In genomic region chr3:145941971-145942370, GRCm38 (mm10) we compare ENCODE assay signal across 8 mouse cellular contexts. TPM values are rescaled to one million over a fixed set of nuclear protein-coding genes. Genes with fewer than 3 reads are reported as not detected.
DNase-seq lines count a peak whose midpoint lies in the region; ATAC-seq and TF ChIP-seq lines count a peak whose summit lies in the region.

No protein-coding gene starts in this region.

- TF ChIP-seq POLR2A in heart, adult 2 months (IDR thresholded peaks at IDR 0.05; ENCODE audit: insufficient read depth, low read depth, low read length) = no peak
- no peak for TF ChIP-seq POLR2A in small intestine, adult 2 months (IDR thresholded peaks at IDR 0.05; ENCODE audit: low read depth, low read length)

- H3K9me3 ChIP-seq in heart, embryonic 11.5 days (replicated peaks; ENCODE audit: control insufficient read depth, low read length) = no peaks in the 10 kb centered on the region
- H3K9me3 ChIP-seq in lung, embryonic 14.5 days (ENCODE audit: low read depth, low read length) = no peaks in the 10 kb centered on the region

- WGBS in heart, adult 2 months = 5% methylated on average over 3 of the region's 3 CpGs
- 6% methylated on average over 3 of the region's 3 CpGs for WGBS in heart, embryonic 11.5 days (ENCODE audit: insufficient replicate concordance)
- 11% methylated on average over 3 of the region's 3 CpGs for WGBS in lung, embryonic 14.5 days
- WGBS in small intestine, adult 2 months = under 1% methylated on average over 3 of the region's 3 CpGs

- peaks cover 12% of the 10 kb centered on the region for H3K4me1 ChIP-seq in heart, adult 2 months (ENCODE audit: control insufficient read depth, insufficient read depth, low read length)
- H3K4me1 ChIP-seq in heart, embryonic 11.5 days (ENCODE audit: control insufficient read depth, insufficient read depth, low read length) = peaks cover 16% of the 10 kb centered on the region
- H3K4me1 ChIP-seq in lung, embryonic 14.5 days (ENCODE audit: insufficient read depth) = peaks cover 11% of the 10 kb centered on the region; the same call in 1 of the 2 replicates
- H3K4me1 ChIP-seq in small intestine, adult 2 months (ENCODE audit: control insufficient read depth, insufficient read depth, insufficient read length, low read length) = peaks cover 8% of the 10 kb centered on the region; the same call in 1 of the 2 replicates

- H3K4me3 ChIP-seq in heart, adult 2 months = no peak overlapping the region
- no peak overlapping the region for H3K4me3 ChIP-seq in heart, embryonic 11.5 days (ENCODE audit: low read depth, low read length)
- no peak overlapping the region for H3K4me3 ChIP-seq in lung, embryonic 14.5 days (ENCODE audit: low read depth, low read length)
- H3K4me3 ChIP-seq in small intestine, adult 2 months (ENCODE audit: low read depth, low read length) = no peak overlapping the region

- H3K4me2 ChIP-seq in heart, embryonic 11.5 days = no peak overlapping the region
- no peak overlapping the region for H3K4me2 ChIP-seq in lung, embryonic 14.5 days

- DNase-seq in heart, adult 2 months = peak; percentile 65 to 70
- peak; percentile 70 to 78 for DNase-seq in CD8-positive naive resting alpha-beta T cell, adult 2 months (ENCODE audit: low read depth in 2 of 2, low spot score in 2 of 2)
- peak; percentile 65 for DNase-seq in c-Kit-negative CD71-positive TER-119-positive erythroid progenitor cells, embryonic 14.5 days (ENCODE audit: low read depth, low spot score)
- peak; percentile 41 to 45 for DNase-seq in frontal cortex, postnatal 25 days (ENCODE audit: low spot score in 2 of 2)
- peak; percentile 72 for DNase-seq in layer of hippocampus, adult 11-12 months (ENCODE audit: low spot score)
- peak; percentile 88 for DNase-seq in lung, embryonic 14.5 days

- no peak overlapping the region for H3K9ac ChIP-seq in heart, adult 2 months (ENCODE audit: low read depth, low read length)
- H3K9ac ChIP-seq in heart, embryonic 11.5 days (ENCODE audit: low read depth, low read length) = no peak overlapping the region
- no peak overlapping the region for H3K9ac ChIP-seq in lung, embryonic 14.5 days

- TF ChIP-seq CTCF in heart, adult 2 months (IDR thresholded peaks at IDR 0.05) = peak; percentile 99
- peak; percentile 95 for TF ChIP-seq CTCF in lung, embryonic 14.5 days (IDR thresholded peaks at IDR 0.05; ENCODE audit: low read depth)
- peak; percentile 55; the same call in 1 of the 2 replicates for TF ChIP-seq CTCF in small intestine, adult 2 months (IDR thresholded peaks at IDR 0.05; ENCODE audit: extremely low read depth, insufficient read length, insufficient replicate concordance, low read depth, low read length)

- H3K27ac ChIP-seq in heart, adult 2 months = no peak overlapping the region
- no peak overlapping the region for H3K27ac ChIP-seq in heart, embryonic 11.5 days (ENCODE audit: low read depth, low read length)
- H3K27ac ChIP-seq in lung, embryonic 14.5 days (ENCODE audit: low read depth) = no peak overlapping the region
- H3K27ac ChIP-seq in small intestine, adult 2 months (ENCODE audit: insufficient read depth, low read depth, low read length) = no peak overlapping the region

- peaks cover 19% of the 10 kb centered on the region for H3K36me3 ChIP-seq in heart, adult 2 months (ENCODE audit: control insufficient read depth, insufficient read depth, low read length)
- peaks cover 9% of the 10 kb centered on the region; the same call in 1 of the 2 replicates for H3K36me3 ChIP-seq in heart, embryonic 11.5 days (ENCODE audit: control insufficient read depth, insufficient read depth, low read length)
- peaks cover 39% of the 10 kb centered on the region for H3K36me3 ChIP-seq in lung, embryonic 14.5 days (ENCODE audit: insufficient read depth)
- peaks cover 35% of the 10 kb centered on the region for H3K36me3 ChIP-seq in small intestine, adult 2 months (ENCODE audit: control insufficient read depth, insufficient read depth, low read length)

- ATAC-seq in heart, embryonic 11.5 days (replicated peaks; ENCODE audit: insufficient number of reproducible peaks, low FRiP score, low TSS enrichment) = no peak
- ATAC-seq in lung, embryonic 14.5 days (ENCODE audit: insufficient read depth) = no peak

- peaks cover 5% of the 10 kb centered on the region for H3K79me2 ChIP-seq in heart, adult 2 months (replicated peaks; ENCODE audit: control insufficient read depth, insufficient read depth, low read length)

- no peak for TF ChIP-seq EP300 in heart, adult 2 months (IDR thresholded peaks at IDR 0.05; ENCODE audit: insufficient read depth, low read depth, low read length)

- intact Hi-C loops in heart, adult 2 months (cut with DNase I) = loop anchor here (2.0 kb wide), 1 partner anchor 235 kb away; no protein-coding TSS in a partner anchor

- no peaks in the 10 kb centered on the region for H3K27me3 ChIP-seq in heart, adult 2 months (ENCODE audit: control insufficient read depth, insufficient read depth, low read length)
- H3K27me3 ChIP-seq in heart, embryonic 11.5 days (ENCODE audit: control insufficient read depth, insufficient read depth, low read length) = no peaks in the 10 kb centered on the region
- no peaks in the 10 kb centered on the region for H3K27me3 ChIP-seq in lung, embryonic 14.5 days (ENCODE audit: insufficient read depth, low read length)
- no peaks in the 10 kb centered on the region for H3K27me3 ChIP-seq in small intestine, adult 2 months (ENCODE audit: control insufficient read depth, insufficient read depth, low read length)

RNA-seq across cellular contexts. Expression of gene 2410004B18Rik, which starts 4.2 kb away (rescaled TPM):
- 10 to 100 TPM; 17.9 to 20.8 TPM for total RNA-seq in heart, adult 2 months (2021)
- 9.0 and 9.2 TPM in 2 replicates for polyA plus RNA-seq in heart, adult 2 months (2012; rRNA removed)
- 44.0 and 47.1 TPM in 2 replicates for polyA plus RNA-seq in heart, embryonic 11.5 days (2014; fragmentation: Nextera tagmentation; extraction: Ambion mirVana)
- polyA plus RNA-seq in lung, embryonic 14.5 days (2014; fragmentation: Nextera tagmentation; extraction: Ambion mirVana) = 50.7 and 52.7 TPM in 2 replicates
- polyA plus RNA-seq in small intestine, adult 2 months (2012; rRNA removed) = 14.8 and 20.0 TPM in 2 replicates

RNA-seq across cellular contexts. Expression of gene Bcl10, which starts 19.4 kb away (rescaled TPM):
- total RNA-seq in heart, adult 2 months (2021) = 10 to 100 TPM; 17.7 to 19.3 TPM
- polyA plus RNA-seq in heart, adult 2 months (2012; rRNA removed) = 11.0 and 14.0 TPM in 2 replicates
- polyA plus RNA-seq in heart, embryonic 11.5 days (2014; fragmentation: Nextera tagmentation; extraction: Ambion mirVana) = 45.9 and 46.4 TPM in 2 replicates
- polyA plus RNA-seq in lung, embryonic 14.5 days (2014; fragmentation: Nextera tagmentation; extraction: Ambion mirVana) = 50.6 and 50.7 TPM in 2 replicates
- polyA plus RNA-seq in small intestine, adult 2 months (2012; rRNA removed) = 3.5 and 7.9 TPM in 2 replicates

RNA-seq across cellular contexts. Expression of gene Syde2, which starts 45.7 kb away (rescaled TPM):
- total RNA-seq in heart, adult 2 months (2021) = 10 to 100 TPM; 13.8 to 15.8 TPM
- 7.5 and 13.4 TPM in 2 replicates for polyA plus RNA-seq in heart, adult 2 months (2012; rRNA removed)
- polyA plus RNA-seq in heart, embryonic 11.5 days (2014; fragmentation: Nextera tagmentation; extraction: Ambion mirVana) = 5.3 and 5.8 TPM in 2 replicates
- 2.5 and 3.2 TPM in 2 replicates for polyA plus RNA-seq in lung, embryonic 14.5 days (2014; fragmentation: Nextera tagmentation; extraction: Ambion mirVana)
- 2.0 and 3.8 TPM in 2 replicates for polyA plus RNA-seq in small intestine, adult 2 months (2012; rRNA removed)
